8 mouse cellular contexts compared by ENCODE assay signal in genomic region chr11:77982441-77982905, GRCm38 (mm10). TPM values are rescaled to one million over a fixed set of nuclear protein-coding genes. Genes with fewer than 3 reads are reported as not detected.
DNase-seq lines count a peak whose midpoint lies in the region; ATAC-seq and TF ChIP-seq lines count a peak whose summit lies in the region.

Gene Phf12, plus strand, starts transcription at chr11:77982754.

- peak within 1 kb of the TSS; percentile 100 for H3K4me3 ChIP-seq in hindbrain, embryonic 10.5 days
- peak within 1 kb of the TSS; percentile 99 for H3K4me3 ChIP-seq in lung, postnatal 0 days (ENCODE audit: low read depth, low read length)

- TF ChIP-seq CTCF in lung, postnatal 0 days (IDR thresholded peaks at IDR 0.05) = no peak

- DNase-seq in MN1 (ENCODE audit: low spot score) = peak; percentile 99
- DNase-seq in cerebellum, adult 9-10 months = peak; percentile 100
- DNase-seq in hindbrain, embryonic 10.5 days (ENCODE audit: low spot score) = peak; percentile 100
- peak; percentile 100 for DNase-seq in layer of hippocampus, adult 9-11 months
- peak; percentile 100 for DNase-seq in lung, postnatal 0 days (ENCODE audit: low spot score)
- peak; percentile 97 for DNase-seq in ovary, postnatal 14 days (ENCODE audit: low spot score)
- peak; percentile 100 for DNase-seq in thymus, postnatal 14 days

- H3K4me2 ChIP-seq in lung, postnatal 0 days (replicated peaks; ENCODE audit: low read depth, low read length) = peak within 1 kb of the TSS; percentile 93

- peak; percentile 73 for ATAC-seq in frontal cortex, adult (ENCODE audit: low TSS enrichment)
- peak; percentile 90 for ATAC-seq in lung, postnatal 0 days

- H3K9me3 ChIP-seq in hindbrain, embryonic 10.5 days = no peaks in the 10 kb centered on the region
- no peaks in the 10 kb centered on the region for H3K9me3 ChIP-seq in lung, postnatal 0 days (ENCODE audit: low read length)

- peaks cover 19% of the 10 kb centered on the region for H3K36me3 ChIP-seq in hindbrain, embryonic 10.5 days
- H3K36me3 ChIP-seq in lung, postnatal 0 days (ENCODE audit: insufficient read depth, low read length) = no peaks in the 10 kb centered on the region

- no peak for TF ChIP-seq EP300 in lung, postnatal 0 days (IDR thresholded peaks at IDR 0.05)

- peaks cover 9% of the 10 kb centered on the region for H3K27me3 ChIP-seq in hindbrain, embryonic 10.5 days (ENCODE audit: insufficient read depth, poor library complexity, severe bottlenecking)
- no peaks in the 10 kb centered on the region for H3K27me3 ChIP-seq in lung, postnatal 0 days (replicated peaks; ENCODE audit: insufficient read depth, low read length)

- WGBS in hindbrain, embryonic 10.5 days = under 1% methylated on average over 59 of the region's 62 CpGs
- 7% methylated on average over 36 of the region's 62 CpGs for WGBS in lung, postnatal 0 days

- H3K4me1 ChIP-seq in hindbrain, embryonic 10.5 days (replicated peaks) = peaks cover 28% of the 10 kb centered on the region
- peaks cover 8% of the 10 kb centered on the region; the same call in 1 of the 2 replicates for H3K4me1 ChIP-seq in lung, postnatal 0 days (ENCODE audit: insufficient read depth, low read depth, low read length)

- peak within 1 kb of the TSS; percentile 97 for H3K27ac ChIP-seq in hindbrain, embryonic 10.5 days
- peak within 1 kb of the TSS; percentile 98 for H3K27ac ChIP-seq in lung, postnatal 0 days (ENCODE audit: low read length)

- peak within 1 kb of the TSS; percentile 96 for H3K9ac ChIP-seq in lung, postnatal 0 days (replicated peaks; ENCODE audit: low read depth)

RNA-seq across cellular contexts. Expression of gene Phf12, which starts in this region (rescaled TPM):
- 14.5 and 19.7 TPM in 2 replicates for polyA plus RNA-seq in hindbrain, embryonic 10.5 days (2016; fragmentation: Nextera tagmentation; extraction: Ambion mirVana)
- polyA plus RNA-seq in lung, postnatal 0 days (2015; fragmentation: Nextera tagmentation; extraction: Ambion mirVana) = 7.7 and 9.0 TPM in 2 replicates

Comparison
In these comparisons a context has a peak if more than half of its experiments do, and no peak if none do; other contexts are left out.
1. Peak in every context shown above with its lines: DNase-seq, ATAC-seq, H3K4me3 ChIP-seq and H3K27ac ChIP-seq.